Mouse (Mus musculus) embryo, embryonic 11 days (tissue): ENCODE results near the gene Pkp4.
"Not testable (repeated sequence)": the region's sequence is repeated elsewhere in the genome, so short reads cannot be mapped to it uniquely, and the experiment has no call there.

Source experiments
- DNase-seq: peaks from one replicate; pipeline ENCODE4 v3.0.0-alpha.2; 2015

Gene Pkp4

GRCm38 (mm10) chr2:59340878-59341277 lies 180.2 kb downstream of the Pkp4 start:
- no peak for DNase-seq

- no peak for DNase-seq
Measured at GRCm38 (mm10) chr2:59342591-59343210, 182.1 kb downstream of the Pkp4 start.

- no peak for DNase-seq
Measured at GRCm38 (mm10) chr2:59343834-59344233, 183.2 kb downstream of the Pkp4 start.

- DNase-seq, result no peak
Measured at GRCm38 (mm10) chr2:59344699-59345098, 184.0 kb downstream of the Pkp4 start.

GRCm38 (mm10) chr2:59345141-59345839 lies 184.6 kb downstream of the Pkp4 start:
- DNase-seq, result no peak

- no peak for DNase-seq
Measured at GRCm38 (mm10) chr2:59346443-59346842, 185.8 kb downstream of the Pkp4 start.

GRCm38 (mm10) chr2:59348585-59348984 lies 187.9 kb downstream of the Pkp4 start:
- no peak for DNase-seq

GRCm38 (mm10) chr2:59350094-59350493 lies 189.4 kb downstream of the Pkp4 start:
- DNase-seq, result no peak

- no peak for DNase-seq
Measured at GRCm38 (mm10) chr2:59351303-59352099, 190.9 kb downstream of the Pkp4 start.

- DNase-seq, result no peak
Measured at GRCm38 (mm10) chr2:59353821-59354220, 193.2 kb downstream of the Pkp4 start.

- DNase-seq, result no peak
Measured at GRCm38 (mm10) chr2:59355531-59356289, 195.1 kb downstream of the Pkp4 start.

GRCm38 (mm10) chr2:59359760-59360342 lies 199.2 kb downstream of the Pkp4 start:
- DNase-seq, result no peak

- peak; percentile 34 for DNase-seq
Measured at GRCm38 (mm10) chr2:59361350-59361780, 200.7 kb downstream of the Pkp4 start.

GRCm38 (mm10) chr2:59364156-59364842 lies 203.6 kb downstream of the Pkp4 start:
- DNase-seq, result no peak

- no peak for DNase-seq
Measured at GRCm38 (mm10) chr2:59367191-59367590, 206.5 kb downstream of the Pkp4 start.

GRCm38 (mm10) chr2:59373113-59373512 lies 212.5 kb downstream of the Pkp4 start:
- DNase-seq, result no peak

GRCm38 (mm10) chr2:59378096-59378495 lies 217.4 kb downstream of the Pkp4 start:
- no peak for DNase-seq

- DNase-seq, result not testable (repeated sequence)
Measured at GRCm38 (mm10) chr2:59378861-59379260, 218.2 kb downstream of the Pkp4 start.

GRCm38 (mm10) chr2:59383231-59383630 lies 222.6 kb downstream of the Pkp4 start:
- DNase-seq, result no peak

GRCm38 (mm10) chr2:59383852-59384776 lies 223.5 kb downstream of the Pkp4 start:
- no peak for DNase-seq
